Mouse (Mus musculus): ENCODE measurements around the gene M6pr.

GRCm38 (mm10) chr6:122299621-122300133, 8.8 kb upstream of the M6pr start:
- TF ChIP-seq POLR2A (IDR thresholded peaks at IDR 0.05; ENCODE audit: control insufficient read depth, low read depth, low read length) (no peak), CTCF (IDR thresholded peaks at IDR 0.05; ENCODE audit: control insufficient read depth, insufficient read depth, insufficient replicate concordance, low read depth, low read length) (no peak)
